Mouse (Mus musculus) urinary bladder, postnatal 4 days (tissue): Measurements from ENCODE around the gene Dnase2b.

Experiments
- DNase-seq, 2 experiments: peaks; one replicate each; pipeline ENCODE4 v3.0.0; 2021 to 2022; ENCODE audit warnings: low spot score in 2 of 2

Dnase2b gene

DNA sequence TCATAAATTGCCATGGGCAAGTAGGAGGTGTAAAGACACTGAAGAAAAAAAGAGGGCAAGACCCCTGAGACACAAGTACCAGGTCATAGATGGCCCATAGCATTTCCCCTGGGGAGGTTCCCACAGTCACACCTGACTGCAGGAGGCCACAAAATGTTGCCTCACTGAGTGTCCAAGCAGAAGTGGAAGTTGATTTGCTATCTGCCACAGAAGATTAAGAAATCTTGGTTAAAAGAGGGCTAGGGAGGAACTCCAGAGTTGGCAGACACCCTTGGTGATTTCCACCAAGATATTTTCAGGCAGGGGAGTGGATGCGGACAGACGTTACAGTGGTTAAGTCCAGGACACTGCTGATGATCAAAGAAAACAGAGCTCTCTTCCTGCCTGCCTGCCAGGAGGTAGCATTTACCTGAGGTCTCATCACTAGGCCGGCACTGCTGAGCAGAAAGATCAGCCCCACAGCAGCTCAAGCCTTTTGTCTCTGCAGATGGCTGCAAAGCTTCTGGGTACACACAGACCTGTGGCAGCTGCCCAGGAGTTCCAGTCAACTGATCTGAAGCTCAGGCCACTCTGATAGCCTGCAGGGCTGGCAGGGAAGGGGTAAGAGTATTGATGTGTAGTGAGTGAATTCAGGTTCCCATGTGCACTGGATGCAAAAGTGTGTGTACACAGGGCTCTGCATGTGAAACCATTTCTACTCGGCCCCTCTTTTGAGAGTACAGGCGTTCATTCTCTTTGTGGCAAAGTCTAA is 1.3 kb upstream of the Dnase2b start:
- no peak for DNase-seq

DNA sequence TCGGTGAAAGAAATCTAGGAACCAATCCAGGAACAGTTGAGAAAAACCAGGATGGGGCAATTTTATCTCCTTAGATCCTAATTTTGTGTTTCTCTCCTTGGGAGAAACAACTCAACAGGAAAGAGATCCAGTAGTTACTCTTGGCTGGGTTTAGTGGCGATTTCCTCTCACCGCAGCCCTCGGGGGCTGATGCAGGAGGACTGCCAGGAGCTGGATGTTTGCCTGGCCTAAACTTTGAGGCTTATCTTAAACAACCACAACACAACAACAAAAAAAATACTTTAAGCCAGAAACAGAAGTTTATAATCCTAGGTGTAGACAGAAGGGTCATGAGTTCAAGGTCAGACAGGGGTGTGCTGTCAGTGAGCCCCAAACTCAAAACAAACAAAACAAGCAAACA is 3.6 kb downstream of the Dnase2b start:
- DNase-seq, result no peak

DNA sequence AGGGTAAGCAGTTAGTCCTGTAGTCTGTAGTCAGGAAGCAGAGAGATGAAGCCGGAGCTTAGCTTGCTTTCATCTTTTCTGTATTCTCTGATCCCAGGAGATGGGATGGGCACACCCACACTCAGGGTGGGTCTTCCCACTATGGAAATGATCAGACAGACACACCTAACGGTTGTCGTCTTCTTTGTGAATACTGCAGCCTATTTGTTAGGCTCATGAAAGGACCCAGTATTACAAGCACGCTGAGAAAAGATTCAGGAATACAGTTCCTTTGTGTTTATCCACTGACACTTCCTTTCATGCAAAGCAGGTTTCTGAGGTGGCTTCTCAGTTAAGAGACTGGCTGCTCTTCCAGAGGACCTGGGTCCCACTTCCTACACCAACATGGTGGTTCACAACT is 4.1 kb downstream of the Dnase2b start:
- DNase-seq, result no peak

DNA sequence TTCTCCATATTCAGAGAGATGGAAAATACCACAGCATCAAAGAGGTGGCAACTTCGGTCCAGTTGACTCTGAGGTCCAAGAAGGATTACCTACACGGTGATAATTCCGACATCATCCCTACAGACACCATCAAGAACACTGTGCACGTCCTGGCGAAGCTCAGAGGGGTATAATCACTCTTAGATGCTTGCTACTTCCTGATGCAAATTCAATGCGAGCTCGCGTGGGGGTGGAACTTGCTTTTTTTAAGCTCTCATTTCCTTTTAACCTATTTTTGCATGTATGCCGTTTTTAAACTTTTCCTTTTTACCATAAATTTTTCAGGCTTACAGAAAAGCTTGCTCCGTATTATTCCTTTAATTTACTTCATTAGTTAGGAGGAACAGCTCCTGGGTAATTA is 5.1 kb downstream of the Dnase2b start:
- no peak for DNase-seq

DNA sequence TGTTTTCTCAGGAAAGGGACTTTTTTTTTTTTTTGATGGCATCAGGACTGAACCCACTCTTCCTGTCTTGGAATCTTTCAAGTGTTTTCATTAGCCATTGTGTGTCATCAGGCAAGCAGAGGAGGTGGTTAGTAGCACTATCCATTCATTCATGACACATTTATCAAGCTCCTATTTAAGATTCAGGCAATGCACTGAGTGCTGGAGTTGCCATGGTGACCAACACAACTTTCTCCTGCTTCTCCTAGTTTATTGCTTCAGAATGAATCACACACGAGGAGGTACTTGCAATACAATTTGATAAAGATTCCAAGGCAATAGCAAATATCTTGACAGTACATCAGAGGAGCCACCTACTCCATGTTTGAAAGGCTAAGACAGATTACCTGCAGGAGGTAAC is 8.0 kb downstream of the Dnase2b start:
- no peak for DNase-seq

DNA sequence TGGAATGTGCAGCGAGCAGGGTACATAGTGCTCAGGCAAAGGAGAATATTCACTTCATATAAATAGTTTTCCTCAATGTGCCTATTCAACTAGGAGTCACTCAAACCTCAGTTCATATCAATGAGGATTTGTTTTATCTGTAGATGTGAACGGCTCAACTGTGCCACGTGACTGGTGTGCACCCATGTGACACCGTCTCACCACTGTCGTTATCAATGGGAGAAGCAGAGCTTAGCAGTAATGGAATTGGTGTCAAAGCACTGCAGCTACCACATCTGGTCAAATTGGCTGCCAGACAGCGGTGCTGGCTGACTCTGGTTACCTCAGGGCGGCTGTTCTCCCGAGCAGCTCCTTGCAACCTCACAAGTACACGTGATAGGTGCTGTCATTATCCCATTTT is 10.7 kb downstream of the Dnase2b start:
- DNase-seq, result no peak

- DNase-seq, result no peak
Measured at GRCm38 (mm10) chr3:146602531-146602930, 12.9 kb downstream of the Dnase2b start.

DNA sequence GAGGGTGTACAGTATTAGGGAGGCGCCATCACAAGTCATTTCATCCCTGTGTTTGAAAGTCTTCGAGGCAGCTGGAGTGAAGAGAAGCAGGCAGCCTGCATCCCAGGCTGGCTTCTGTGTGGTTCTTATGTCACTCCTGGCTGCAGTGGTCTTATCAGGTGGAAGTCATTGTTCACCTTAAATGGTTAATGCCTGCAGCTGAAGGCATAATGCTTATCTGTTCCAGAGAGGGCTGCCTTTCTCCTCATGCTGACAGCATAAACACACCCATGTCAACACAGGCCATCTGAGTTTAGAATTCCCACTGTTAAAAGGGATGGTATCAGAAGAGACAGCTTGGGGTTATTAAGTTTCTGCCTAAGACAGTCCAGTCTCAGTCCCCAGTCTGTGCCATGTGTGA is 14.2 kb downstream of the Dnase2b start:
- no peak for DNase-seq

DNA sequence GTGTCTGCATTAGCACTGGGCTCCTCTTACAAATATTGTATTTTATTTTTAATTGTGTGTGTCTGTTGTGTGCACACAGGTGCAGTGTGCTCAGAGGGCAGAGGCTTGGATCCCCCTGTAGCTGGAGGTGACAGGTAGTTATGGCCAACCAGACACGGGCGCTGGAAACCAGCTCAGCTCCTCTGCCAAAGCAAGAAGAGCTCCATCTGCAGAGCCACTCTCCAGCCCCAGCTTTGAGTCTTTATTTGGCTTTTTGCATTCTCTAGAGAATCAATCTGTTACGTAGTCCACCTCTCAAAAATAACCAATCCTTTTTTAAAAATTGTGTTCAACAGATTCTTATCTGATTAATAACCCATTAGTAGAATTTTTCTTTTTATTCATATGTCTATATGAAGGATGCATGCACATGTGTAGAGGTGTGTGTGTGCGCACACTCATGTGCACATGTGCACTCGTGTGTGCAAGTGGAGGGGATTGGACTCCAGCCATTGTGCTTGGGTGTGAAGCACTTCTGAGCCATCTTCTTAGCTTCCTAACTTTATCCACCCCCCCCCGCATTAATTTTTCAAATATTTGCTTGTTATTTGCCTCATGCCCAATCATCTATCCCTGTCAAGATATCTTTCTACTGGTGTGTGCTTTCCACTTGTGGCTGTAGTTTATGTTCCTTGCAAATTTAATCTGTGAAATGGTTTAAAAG is 16.0 kb downstream of the Dnase2b start:
- no peak for DNase-seq

DNA sequence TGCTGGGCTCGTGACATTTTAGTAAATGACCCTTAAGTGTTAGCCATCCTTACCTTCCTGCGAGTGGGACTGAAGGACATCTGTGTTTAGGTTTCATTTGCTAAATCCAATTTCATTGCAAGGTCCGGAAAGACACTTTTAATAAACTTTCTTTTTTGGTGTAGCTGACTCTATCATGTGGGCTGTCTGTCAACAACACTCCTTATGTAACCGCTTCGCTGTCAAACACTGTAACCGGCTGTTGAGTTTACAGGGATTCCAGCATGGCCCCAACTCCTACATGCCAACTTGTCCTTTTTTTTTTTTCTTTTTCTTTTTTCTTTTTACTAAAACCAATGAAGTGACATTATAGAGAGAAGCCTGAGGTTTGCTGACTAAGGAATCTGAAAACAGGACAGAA is 17.0 kb downstream of the Dnase2b start:
- DNase-seq, result no peak

- DNase-seq, result no peak
Measured at GRCm38 (mm10) chr3:146596864-146597263, 18.5 kb downstream of the Dnase2b start.

- no peak for DNase-seq
Measured at GRCm38 (mm10) chr3:146596387-146596786, 19.0 kb downstream of the Dnase2b start.

- DNase-seq, result no peak
Measured at GRCm38 (mm10) chr3:146595440-146595839, 20.0 kb downstream of the Dnase2b start.

DNA sequence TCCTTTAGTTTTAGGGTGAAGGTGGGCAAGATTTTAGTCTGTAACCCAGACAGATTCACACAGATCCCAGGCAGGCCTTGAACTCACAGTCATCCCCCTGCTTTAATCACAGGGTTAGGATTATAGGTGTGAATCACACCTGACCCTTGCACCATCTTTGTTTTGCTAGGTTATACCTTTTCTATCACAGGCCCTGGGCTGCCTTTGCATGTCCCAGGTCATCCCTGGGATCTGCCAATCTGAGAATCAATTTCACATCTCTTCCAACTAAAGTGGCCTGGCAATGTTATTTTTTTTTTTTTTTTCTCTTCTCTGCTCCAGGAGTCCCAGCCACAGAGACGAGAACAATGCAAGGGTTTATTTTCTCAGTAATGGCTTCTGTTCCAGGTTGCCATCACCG is 23.8 kb downstream of the Dnase2b start:
- no peak for DNase-seq

- no peak for DNase-seq
Measured at GRCm38 (mm10) chr3:146591159-146591558, 24.2 kb downstream of the Dnase2b start.

DNA sequence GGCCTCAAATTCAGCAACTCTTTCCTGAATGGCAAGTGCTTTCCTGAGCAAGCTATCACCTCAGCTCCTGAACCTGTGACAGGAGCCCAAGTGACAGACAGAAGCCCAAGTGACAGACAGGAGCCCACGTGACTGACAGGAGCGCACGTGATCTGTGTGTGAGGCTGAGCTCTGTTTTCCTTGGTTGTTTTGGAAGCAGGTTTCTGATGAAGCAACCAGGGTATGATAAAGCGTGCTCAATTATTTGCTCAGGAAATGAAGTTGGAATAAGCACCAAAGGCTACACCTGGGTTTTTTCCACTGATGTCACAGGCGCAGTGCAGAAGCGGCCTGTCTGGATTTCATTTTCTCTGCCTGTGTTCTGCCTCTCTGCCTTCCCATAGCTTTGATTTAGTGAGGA is 25.9 kb downstream of the Dnase2b start:
- DNase-seq, result no peak

- DNase-seq, result no peak
Measured at GRCm38 (mm10) chr3:146586616-146587015, 28.8 kb downstream of the Dnase2b start.

- no peak for DNase-seq
Measured at GRCm38 (mm10) chr3:146583908-146584307, 31.5 kb downstream of the Dnase2b start.

- no peak for DNase-seq
Measured at GRCm38 (mm10) chr3:146583478-146583877, 31.9 kb downstream of the Dnase2b start.

- no peak for DNase-seq
Measured at GRCm38 (mm10) chr3:146580039-146580729, 35.2 kb downstream of the Dnase2b start.

GRCm38 (mm10) chr3:146577591-146577990 is 37.8 kb downstream of the Dnase2b start:
- DNase-seq, result no peak

DNA sequence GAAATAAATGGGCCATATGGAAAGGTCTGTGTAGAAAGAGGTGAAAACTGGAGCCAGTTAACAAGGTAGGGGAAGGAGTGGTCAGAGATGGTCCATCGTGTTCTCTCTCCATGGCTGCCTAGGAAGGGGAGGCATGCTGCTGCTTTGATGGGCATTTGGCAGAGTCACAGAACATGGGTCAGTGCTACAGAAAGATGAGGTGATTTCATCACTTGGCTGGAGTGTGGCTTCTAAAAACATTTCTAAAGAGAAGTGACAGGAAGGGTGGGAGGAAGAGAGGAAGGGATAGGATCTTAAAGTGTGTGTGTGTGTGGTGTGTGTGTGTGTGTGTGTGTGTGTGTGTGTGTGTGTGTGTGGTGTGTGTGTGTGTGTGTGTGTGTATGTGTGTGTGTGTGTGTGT is 44.1 kb downstream of the Dnase2b start:
- no peak for DNase-seq

DNA sequence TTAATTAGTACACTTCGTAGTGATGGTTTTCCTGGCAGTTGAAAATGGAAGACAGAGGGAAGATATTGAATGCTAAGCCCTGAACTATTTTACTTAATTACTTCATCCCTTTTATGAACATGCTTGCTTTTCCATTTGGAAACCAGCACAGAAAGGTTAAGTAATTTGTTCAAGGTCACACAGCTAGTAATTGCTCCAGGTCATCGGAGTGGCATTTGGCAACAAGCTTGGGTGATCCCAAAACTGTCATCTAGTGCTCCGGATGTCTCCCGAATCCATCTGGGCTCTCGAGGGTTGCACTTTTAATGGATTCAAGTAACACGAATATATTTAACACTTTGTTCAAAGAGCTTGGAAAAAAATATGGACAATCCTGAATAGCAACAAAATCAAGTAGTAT is 44.5 kb downstream of the Dnase2b start:
- no peak for DNase-seq
